Mouse (Mus musculus) stomach, embryonic 16.5 days (tissue): ENCODE results near the gene Kcns3. TPM values are rescaled to one million over a fixed set of nuclear protein-coding genes. Genes with fewer than 3 reads are reported as not detected.
"Not testable (repeated sequence)": the region's sequence is repeated elsewhere in the genome, so short reads cannot be mapped to it uniquely, and the experiment has no call there.

ENCODE experiments used
- ATAC-seq: fragments of 200-750 bp; cut with Nextera tagmentation; 2 replicates; pipeline ENCODE4 v1.8.0; 2017; ENCODE audit warnings: moderate number of reproducible peaks, moderate TSS enrichment; ENCODE audit not compliant: insufficient read depth, low FRiP score
- H3K27ac ChIP-seq: fragments of 300-500 bp; sonication (generic); 2 replicates; pipeline ENCODE4 v1.5.1; 2014; ENCODE audit warnings: low read length
- H3K27me3 ChIP-seq: fragments of 300-500 bp; sonication (generic); 2 replicates; pipeline ENCODE4 v1.6.1; 2014; ENCODE audit warnings: low read length, control low read depth, mixed read lengths; ENCODE audit not compliant: control insufficient read depth, insufficient read depth
- H3K36me3 ChIP-seq: fragments of 300-500 bp; sonication (generic); 2 replicates; pipeline ENCODE4 v1.6.1; 2014; ENCODE audit warnings: low read length; ENCODE audit not compliant: control insufficient read depth, insufficient read depth
- H3K4me1 ChIP-seq: fragments of 300-500 bp; sonication (generic); 2 replicates; pipeline ENCODE4 v1.6.1; 2014; ENCODE audit warnings: low read length, control low read depth, mixed read lengths; ENCODE audit not compliant: control insufficient read depth, insufficient read depth
- H3K4me2 ChIP-seq: fragments of 300-500 bp; sonication (generic); 2 replicates; pipeline ENCODE4 v1.6.1; 2014; ENCODE audit warnings: low read depth, low read length, mixed read lengths
- H3K4me3 ChIP-seq: fragments of 300-500 bp; sonication (generic); replicated peaks from 2 replicates; pipeline ENCODE4 v1.5.1; 2014; ENCODE audit warnings: mild to moderate bottlenecking, low read length
- H3K9ac ChIP-seq: fragments of 300-500 bp; sonication (generic); 2 replicates; pipeline ENCODE4 v1.6.1; 2014; ENCODE audit warnings: low read length
- H3K9me3 ChIP-seq: fragments of 300-500 bp; sonication (generic); replicated peaks from 2 replicates; pipeline ENCODE4 v1.6.1; 2016; ENCODE audit warnings: low read length, control low read depth; ENCODE audit not compliant: control insufficient read depth
- WGBS: fragments of 180-500 bp; shearing (Covaris S2); extraction: QIAGEN DNeasy Blood & Tissue Kit; methylation state at CpG from one replicate; pipeline ENCODE4 v1.1.7; 2014; 5-methylcytosine and 5-hydroxymethylcytosine counted together
- polyA plus RNA-seq: library from polyadenylated mRNA; unstranded; fragments of >200 nt; fragmentation: Nextera tagmentation; extraction: Ambion mirVana; gene quantifications from 2 replicates; pipeline ENCODE4 v1.2.1, GENCODE M21; 2015

Gene Kcns3
- polyA plus RNA-seq, 1 experiment from 2014 or later = 9.8 TPM

GRCm38 (mm10) chr12:11126186-11126759 is 24.6 kb downstream of the Kcns3 start:
- H3K27me3 ChIP-seq = no peaks in the 10 kb centered on the region
- no peaks in the 10 kb centered on the region for H3K36me3 ChIP-seq
- no peak overlapping the region for H3K27ac ChIP-seq
- H3K4me3 ChIP-seq = no peak overlapping the region
- 59% methylated on average over 5 of the region's 5 CpGs for WGBS
- no peak overlapping the region for H3K9ac ChIP-seq
- no peaks in the 10 kb centered on the region for H3K4me1 ChIP-seq
- H3K9me3 ChIP-seq = no peaks in the 10 kb centered on the region
- H3K4me2 ChIP-seq = no peak overlapping the region
- no peak for ATAC-seq

GRCm38 (mm10) chr12:11101565-11101964 is 49.3 kb downstream of the Kcns3 start:
- WGBS = 64% methylated on average over 3 of the region's 3 CpGs
- Histone ChIP-seq H3K4me2 (no peak overlapping the region), H3K4me1 (no peaks in the 10 kb centered on the region), H3K36me3 (no peaks in the 10 kb centered on the region), H3K4me3 (no peak overlapping the region), H3K9me3 (no peaks in the 10 kb centered on the region), H3K27ac (no peak overlapping the region), H3K27me3 (no peaks in the 10 kb centered on the region), H3K9ac (no peak overlapping the region)
- ATAC-seq = no peak

- Histone ChIP-seq H3K27ac (no peak overlapping the region), H3K9me3 (no peaks in the 10 kb centered on the region), H3K4me3 (no peak overlapping the region), H3K9ac (no peak overlapping the region), H3K4me1 (no peaks in the 10 kb centered on the region), H3K4me2 (no peak overlapping the region), H3K36me3 (no peaks in the 10 kb centered on the region; the same call in 1 of the 2 replicates), H3K27me3 (no peaks in the 10 kb centered on the region)
- ATAC-seq = peak; percentile 53
- WGBS = 36% methylated on average over 5 of the region's 5 CpGs
Measured at GRCm38 (mm10) chr12:11088626-11089372, 62.1 kb downstream of the Kcns3 start.

- WGBS = 47% methylated on average over 5 of the region's 5 CpGs
- no peaks in the 10 kb centered on the region; the same call in 1 of the 2 replicates for H3K36me3 ChIP-seq
- H3K9ac ChIP-seq = no peak overlapping the region
Measured at GRCm38 (mm10) chr12:11086866-11087265, 64.0 kb downstream of the Kcns3 start.

GRCm38 (mm10) chr12:11071079-11071478 is 79.8 kb downstream of the Kcns3 start:
- ATAC-seq = no peak
- no peak overlapping the region for H3K4me3 ChIP-seq
- no peaks in the 10 kb centered on the region for H3K4me1 ChIP-seq
- H3K9ac ChIP-seq = no peak overlapping the region
- H3K27ac ChIP-seq = no peak overlapping the region
- H3K27me3 ChIP-seq = no peaks in the 10 kb centered on the region
- no peaks in the 10 kb centered on the region for H3K9me3 ChIP-seq
- WGBS = 77% methylated on average over 2 of the region's 2 CpGs
- H3K36me3 ChIP-seq = no peaks in the 10 kb centered on the region
- H3K4me2 ChIP-seq = no peak overlapping the region

More at GRCm38 (mm10) chr12:11086866-11087265, 64.0 kb downstream of the Kcns3 start:
- Histone ChIP-seq H3K27ac (no peak overlapping the region), H3K9me3 (no peaks in the 10 kb centered on the region), H3K27me3 (no peaks in the 10 kb centered on the region), H3K4me2 (no peak overlapping the region), H3K4me1 (no peaks in the 10 kb centered on the region), H3K4me3 (no peak overlapping the region)
- ATAC-seq = no peak

GRCm38 (mm10) chr12:11066865-11067264 is 84.0 kb downstream of the Kcns3 start:
- H3K4me3 ChIP-seq = no peak overlapping the region
- ATAC-seq = no peak
- no peaks in the 10 kb centered on the region for H3K27me3 ChIP-seq
- no peak overlapping the region for H3K9ac ChIP-seq
- no peaks in the 10 kb centered on the region for H3K4me1 ChIP-seq
- H3K4me2 ChIP-seq = no peak overlapping the region
- WGBS = 73% methylated on average over 2 of the region's 2 CpGs
- no peaks in the 10 kb centered on the region for H3K9me3 ChIP-seq
- H3K36me3 ChIP-seq = no peaks in the 10 kb centered on the region
- no peak overlapping the region for H3K27ac ChIP-seq

GRCm38 (mm10) chr12:11052676-11053075 is 98.2 kb downstream of the Kcns3 start:
- 82% methylated on average over 4 of the region's 4 CpGs for WGBS

GRCm38 (mm10) chr12:11041821-11042220 is 109.0 kb downstream of the Kcns3 start:
- H3K4me1 ChIP-seq = no peaks in the 10 kb centered on the region
- H3K4me3 ChIP-seq = no peak overlapping the region
- no peaks in the 10 kb centered on the region for H3K27me3 ChIP-seq
- ATAC-seq = no peak
- no peak overlapping the region for H3K9ac ChIP-seq
- no peaks in the 10 kb centered on the region for H3K36me3 ChIP-seq
- H3K27ac ChIP-seq = no peak overlapping the region
- H3K9me3 ChIP-seq = no peaks in the 10 kb centered on the region
- H3K4me2 ChIP-seq = no peak overlapping the region

More at GRCm38 (mm10) chr12:11052676-11053075, 98.2 kb downstream of the Kcns3 start:
- not testable (repeated sequence) for H3K4me2 ChIP-seq, H3K27ac ChIP-seq, H3K9ac ChIP-seq, H3K4me3 ChIP-seq, H3K4me1 ChIP-seq, H3K9me3 ChIP-seq, H3K36me3 ChIP-seq, ATAC-seq, H3K27me3 ChIP-seq
